Mouse (Mus musculus): ENCODE data around the gene 4921501E09Rik. TPM values are rescaled to one million over a fixed set of nuclear protein-coding genes. Genes with fewer than 3 reads are reported as not detected.
A peak's percentile ranks its signal among the peaks of the same experiment; 100 is the strongest.
"Not testable (repeated sequence)": the region's sequence is repeated elsewhere in the genome, so short reads cannot be mapped to it uniquely, and the experiment has no call there.

The 4921501E09Rik gene
- not detected in 2 replicates for polyA plus RNA-seq (2015; fragmentation: Nextera tagmentation; extraction: Ambion mirVana)

DNA sequence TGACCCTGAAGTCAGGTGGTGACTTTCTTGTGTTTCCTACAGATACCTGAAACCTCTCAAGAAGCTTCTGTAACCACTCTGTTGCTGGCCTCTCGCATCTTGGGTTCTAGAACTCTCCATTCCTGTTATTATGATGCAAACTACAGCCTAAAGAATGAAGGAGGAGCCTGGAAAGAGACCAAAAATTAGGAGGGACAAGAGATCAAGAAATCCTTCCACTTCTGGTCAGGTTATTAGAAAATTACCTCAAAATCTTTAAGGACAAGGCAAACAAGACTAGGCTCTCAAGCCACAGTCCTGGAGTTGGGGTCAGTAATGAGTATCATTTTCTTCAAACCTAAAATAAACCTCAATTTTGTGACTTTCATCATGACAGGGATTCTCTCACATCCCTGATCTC, at the start of gene 4921501E09Rik:
Gene 4921501E09Rik, minus strand, starts transcription at position 101 of the 400 bp plus-strand sequence.
- H3K4me3 ChIP-seq: no peak within 1 kb of the TSS
- 45% methylated on average over 1 of the region's 1 CpGs for WGBS
- no peak within 1 kb of the TSS for H3K27ac ChIP-seq (replicated peaks)
- no peaks in the 10 kb centered on the region for H3K27me3 ChIP-seq
- H3K4me2 ChIP-seq (replicated peaks): no peak within 1 kb of the TSS
- H3K9me3 ChIP-seq: no peaks in the 10 kb centered on the region
- H3K4me1 ChIP-seq: no peaks in the 10 kb centered on the region
- ATAC-seq (replicated peaks): no peak
- no peak within 1 kb of the TSS for H3K9ac ChIP-seq (replicated peaks)
- no peaks in the 10 kb centered on the region for H3K36me3 ChIP-seq

DNA sequence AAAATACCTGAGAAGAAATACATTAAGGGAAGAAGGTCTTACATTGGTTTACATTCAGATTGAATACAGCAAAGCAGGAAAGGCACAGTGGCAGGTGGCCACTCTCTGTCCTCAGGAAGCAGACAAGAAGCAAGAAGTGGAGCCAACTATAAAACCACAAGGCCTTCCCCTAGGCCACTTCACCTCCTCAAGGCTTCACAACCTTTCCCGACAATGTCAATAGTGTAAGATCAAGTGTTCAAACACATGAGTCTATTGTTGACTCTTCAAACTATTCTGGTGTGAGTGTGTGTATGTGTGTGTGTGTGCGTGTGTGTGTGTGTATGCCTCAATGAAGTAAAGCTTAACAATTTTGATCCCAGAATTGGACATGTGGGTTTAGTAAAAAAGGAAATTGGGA, 29.5 kb upstream of the 4921501E09Rik start:
- Histone ChIP-seq H3K4me1 (peaks cover 16% of the 10 kb centered on the region), H3K4me3 (no peak overlapping the region), H3K36me3 (peaks cover under 1% of the 10 kb centered on the region; the same call in 1 of the 2 replicates), H3K27me3 (no peaks in the 10 kb centered on the region), H3K9ac (replicated peaks) (no peak overlapping the region), H3K4me2 (replicated peaks) (no peak overlapping the region), H3K27ac (replicated peaks) (no peak overlapping the region), H3K9me3 (no peaks in the 10 kb centered on the region)
- WGBS: 98% methylated on average over 2 of the region's 2 CpGs
- no peak for ATAC-seq (replicated peaks)

DNA sequence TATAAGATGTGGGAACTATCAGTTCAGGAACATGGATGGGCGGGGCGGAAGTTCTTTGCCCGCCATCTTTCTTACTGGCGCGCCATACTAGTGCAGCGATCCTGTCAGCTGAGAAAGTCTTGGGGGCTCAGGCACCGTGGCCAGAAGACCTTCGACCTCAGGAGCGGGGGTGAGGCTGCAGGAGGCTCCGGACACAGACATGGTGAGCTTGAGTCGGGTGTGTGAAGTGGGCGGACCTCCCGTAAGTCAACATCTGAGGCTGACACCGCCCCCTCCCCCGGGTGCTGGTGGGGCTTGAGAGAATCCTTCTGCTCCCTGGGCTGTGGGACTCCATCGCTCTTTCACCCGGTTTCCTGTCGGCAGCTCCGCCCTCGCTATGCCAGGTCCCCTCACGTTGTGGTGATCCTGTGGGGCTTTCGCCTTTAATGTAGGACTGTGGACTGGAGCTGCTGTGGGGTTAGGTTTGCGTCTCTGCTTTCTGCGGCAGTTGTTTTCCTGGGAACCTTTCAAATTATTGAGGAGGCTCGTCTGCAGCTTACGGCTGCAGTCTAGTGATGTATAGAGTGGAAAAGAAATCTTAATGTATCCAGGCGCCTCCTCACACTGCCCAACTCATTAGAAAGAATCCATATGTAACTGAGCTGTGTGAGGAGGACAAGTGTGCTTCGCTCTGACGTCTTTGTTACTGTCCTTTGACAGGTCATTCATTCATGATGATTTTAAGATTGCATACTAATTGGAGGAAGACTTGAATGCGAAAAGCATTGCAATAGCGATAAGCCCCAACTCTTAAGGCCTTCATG, 24.7 kb upstream of the 4921501E09Rik start:
- peak overlapping the region; percentile 60 for H3K4me2 ChIP-seq (replicated peaks)
- peak overlapping the region; percentile 83 for H3K9ac ChIP-seq (replicated peaks)
- H3K36me3 ChIP-seq: no peaks in the 10 kb centered on the region
- peak overlapping the region; percentile 94 for H3K27ac ChIP-seq (replicated peaks)
- peak overlapping the region; percentile 76 for H3K4me3 ChIP-seq
- no peaks in the 10 kb centered on the region for H3K27me3 ChIP-seq
- H3K9me3 ChIP-seq: no peaks in the 10 kb centered on the region
- H3K4me1 ChIP-seq: peaks cover 21% of the 10 kb centered on the region
- peak; percentile 64 for ATAC-seq (replicated peaks)
- WGBS: 2% methylated on average over 31 of the region's 31 CpGs

DNA sequence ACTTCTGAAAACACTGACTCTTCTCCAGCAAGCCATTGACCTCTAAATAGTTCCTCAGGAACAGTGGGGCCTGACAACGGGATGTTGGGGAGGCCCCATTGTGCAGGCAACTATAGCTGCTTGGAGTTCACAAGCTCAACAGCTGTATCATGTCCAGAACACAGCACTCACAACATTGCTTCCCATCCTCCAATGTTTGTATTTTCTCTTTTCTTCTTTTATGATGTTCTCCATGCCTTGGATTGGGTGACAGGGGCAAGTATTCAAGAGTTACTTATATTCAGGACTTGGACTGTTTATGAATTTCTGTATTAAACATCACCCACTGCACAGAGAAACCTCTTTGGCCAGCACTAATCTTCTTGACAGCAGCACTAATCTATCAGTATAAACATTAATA, 23.8 kb upstream of the 4921501E09Rik start:
- H3K4me3 ChIP-seq: no peak overlapping the region

DNA sequence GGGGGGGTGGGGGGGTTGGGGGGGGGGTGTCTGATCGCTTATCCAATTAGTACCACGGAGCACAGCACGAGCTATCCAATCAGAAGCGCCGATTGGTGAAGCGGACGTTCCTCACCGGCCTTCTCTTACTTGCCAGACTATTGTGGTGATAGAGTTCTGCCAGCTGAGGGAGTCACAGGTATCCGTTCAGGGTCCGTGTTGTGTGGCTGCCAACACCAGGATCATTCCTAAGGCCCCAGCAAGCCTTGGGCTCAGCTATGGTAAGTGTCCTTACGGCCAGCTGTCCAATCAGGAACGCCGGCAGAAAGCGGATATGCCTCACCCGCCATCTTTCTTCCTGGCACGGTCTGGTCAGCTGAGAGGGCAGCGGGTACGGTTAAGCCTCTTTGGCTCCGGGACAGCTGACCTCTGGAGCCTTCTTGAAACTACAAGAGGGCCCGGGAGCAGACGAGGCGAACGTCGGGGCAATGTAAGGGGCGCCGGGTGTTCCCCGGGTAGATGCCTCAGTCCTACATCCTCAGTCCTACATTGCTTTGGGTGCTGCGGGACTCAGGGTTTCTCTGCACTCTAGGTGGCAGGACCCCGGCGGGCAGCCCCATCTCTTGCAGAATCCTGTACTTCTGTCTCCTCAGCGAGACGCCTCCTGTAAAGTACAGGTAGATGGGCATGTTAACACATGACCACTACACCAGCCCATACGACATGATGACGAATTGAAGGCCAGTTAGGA, 21.5 kb upstream of the 4921501E09Rik start, which contains the start of gene Zfp563:
Gene Zfp563, plus strand, starts transcription at position 91 of the 730 bp plus-strand sequence.
- Histone ChIP-seq H3K4me2 (replicated peaks) (peak within 1 kb of the TSS; percentile 64), H3K36me3 (no peaks in the 10 kb centered on the region), H3K9me3 (no peaks in the 10 kb centered on the region), H3K9ac (replicated peaks) (peak within 1 kb of the TSS; percentile 83), H3K27ac (replicated peaks) (peak within 1 kb of the TSS; percentile 91), H3K4me3 (peak within 1 kb of the TSS; percentile 73), H3K27me3 (no peaks in the 10 kb centered on the region), H3K4me1 (peaks cover 21% of the 10 kb centered on the region)
- ATAC-seq (replicated peaks): peak; percentile 91
- WGBS: 4% methylated on average over 34 of the region's 34 CpGs

More for the DNA sequence above, 23.8 kb upstream of the 4921501E09Rik start:
- Histone ChIP-seq H3K36me3 (no peaks in the 10 kb centered on the region), H3K9me3 (no peaks in the 10 kb centered on the region), H3K27me3 (no peaks in the 10 kb centered on the region), H3K4me2 (replicated peaks) (no peak overlapping the region), H3K27ac (replicated peaks) (no peak overlapping the region), H3K9ac (replicated peaks) (no peak overlapping the region), H3K4me1 (peaks cover 21% of the 10 kb centered on the region)
- 100% methylated on average over 1 of the region's 1 CpGs for WGBS
- ATAC-seq (replicated peaks): no peak

DNA sequence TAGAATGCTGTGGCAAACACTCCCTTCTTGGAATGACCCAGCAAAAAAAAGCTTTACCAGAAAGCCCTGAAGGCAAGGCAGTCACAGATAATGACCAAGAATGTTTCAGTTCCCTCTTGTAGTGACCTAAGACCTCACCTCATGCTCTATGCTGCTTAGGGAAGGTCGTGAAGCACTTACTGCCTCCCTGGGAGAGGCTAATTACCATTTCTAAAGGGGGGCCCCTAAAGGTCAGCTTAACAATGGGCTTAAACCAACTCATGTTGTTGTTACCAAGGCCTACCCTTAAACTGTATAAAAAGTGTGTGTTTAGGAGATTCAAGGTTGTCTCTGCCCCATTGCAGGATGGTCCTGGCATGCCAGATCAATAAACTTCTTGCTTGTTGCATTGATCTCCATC, 4.9 kb downstream of the 4921501E09Rik start:
- Histone ChIP-seq H3K9me3 (no peaks in the 10 kb centered on the region), H3K4me1 (no peaks in the 10 kb centered on the region), H3K27me3 (no peaks in the 10 kb centered on the region), H3K4me3 (no peak overlapping the region), H3K36me3 (no peaks in the 10 kb centered on the region), H3K9ac (replicated peaks) (no peak overlapping the region), H3K4me2 (replicated peaks) (no peak overlapping the region), H3K27ac (replicated peaks) (no peak overlapping the region)
- no peak for ATAC-seq (replicated peaks)
- WGBS: 0% methylated on average over 1 of the region's 1 CpGs

DNA sequence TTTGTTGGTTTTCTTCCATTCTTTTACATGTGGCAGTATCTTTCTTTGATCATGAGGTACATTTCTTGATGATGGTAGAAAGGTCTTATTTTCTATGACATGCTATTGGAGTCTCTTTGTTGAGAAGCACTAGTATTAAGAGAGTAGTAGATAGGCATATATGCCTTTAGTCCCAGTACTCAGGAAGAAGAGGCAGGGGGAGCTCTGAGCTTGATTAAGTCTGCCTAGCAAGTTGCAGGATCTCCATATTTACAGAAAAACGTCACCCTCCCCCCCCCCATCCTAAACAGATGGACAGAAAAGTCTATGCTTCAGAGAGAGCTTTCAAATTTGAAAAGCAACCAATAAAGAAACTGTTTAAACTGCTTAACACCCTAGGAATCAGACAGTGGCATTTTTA, 9.1 kb downstream of the 4921501E09Rik start:
- Histone ChIP-seq H3K9me3 (no peaks in the 10 kb centered on the region), H3K27me3 (no peaks in the 10 kb centered on the region), H3K4me3 (no peak overlapping the region), H3K27ac (replicated peaks) (no peak overlapping the region), H3K9ac (replicated peaks) (no peak overlapping the region), H3K4me1 (no peaks in the 10 kb centered on the region), H3K36me3 (no peaks in the 10 kb centered on the region), H3K4me2 (replicated peaks) (no peak overlapping the region)
- 12% methylated on average over 1 of the region's 1 CpGs for WGBS
- no peak for ATAC-seq (replicated peaks)

DNA sequence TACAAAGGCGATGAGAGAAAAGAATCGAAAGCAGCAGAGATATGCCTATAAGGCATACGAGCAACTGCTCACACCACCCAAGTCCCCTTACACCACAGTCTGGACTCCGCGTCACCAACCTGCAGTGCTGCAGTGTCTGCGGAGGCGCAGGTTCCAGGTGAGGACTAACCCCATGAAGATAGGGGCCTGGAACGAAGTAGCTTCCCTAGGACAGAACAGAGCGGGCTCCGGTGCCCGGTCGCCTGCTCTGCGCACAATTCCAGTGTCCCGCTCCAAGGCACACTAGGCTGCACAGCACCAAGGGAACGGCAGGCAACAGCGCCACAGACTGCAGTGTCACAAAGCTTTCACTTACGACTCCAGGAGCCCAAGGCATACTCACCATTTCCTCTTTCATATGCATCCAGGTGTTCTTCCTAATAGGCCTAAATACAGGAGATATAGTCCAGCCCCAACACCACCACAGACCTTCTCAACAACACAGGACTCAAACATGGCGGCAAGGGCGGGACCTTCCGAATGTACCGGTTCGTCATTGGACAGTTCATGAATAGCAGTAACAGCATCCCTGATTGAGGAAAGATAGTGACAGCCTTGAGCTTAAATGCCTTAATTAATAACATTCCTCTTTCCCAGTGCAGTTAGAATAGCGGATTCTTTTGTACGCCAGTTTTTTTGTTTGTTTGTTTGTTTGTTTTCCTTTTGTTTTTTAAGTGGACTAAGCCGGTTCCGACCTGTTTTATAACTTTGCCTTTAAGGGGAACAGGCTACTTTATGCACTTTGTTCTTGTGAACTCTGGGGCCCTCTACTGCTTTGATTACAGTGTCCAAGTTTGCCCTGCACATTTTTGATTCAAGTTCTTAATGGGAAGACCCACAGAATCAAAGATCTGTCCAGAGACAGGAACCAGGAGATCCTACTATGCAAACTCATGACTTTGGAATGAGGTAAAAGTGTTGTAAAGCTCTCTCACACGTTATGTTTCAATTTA, 34.7 kb downstream of the 4921501E09Rik start, which contains the start of gene Zfp763:
Gene Zfp763, minus strand, starts transcription at position 503 of the 992 bp plus-strand sequence.
- peak; percentile 100 for ATAC-seq (replicated peaks)
- peaks cover 6% of the 10 kb centered on the region for H3K4me1 ChIP-seq
- peak within 1 kb of the TSS; percentile 94 for H3K27ac ChIP-seq (replicated peaks)
- peak within 1 kb of the TSS; percentile 55 for H3K4me2 ChIP-seq (replicated peaks)
- H3K9me3 ChIP-seq: no peaks in the 10 kb centered on the region
- 2% methylated on average over 27 of the region's 27 CpGs for WGBS
- H3K9ac ChIP-seq (replicated peaks): peak within 1 kb of the TSS; percentile 96
- H3K27me3 ChIP-seq: no peaks in the 10 kb centered on the region
- no peaks in the 10 kb centered on the region for H3K36me3 ChIP-seq
- peak within 1 kb of the TSS; percentile 96 for H3K4me3 ChIP-seq

DNA sequence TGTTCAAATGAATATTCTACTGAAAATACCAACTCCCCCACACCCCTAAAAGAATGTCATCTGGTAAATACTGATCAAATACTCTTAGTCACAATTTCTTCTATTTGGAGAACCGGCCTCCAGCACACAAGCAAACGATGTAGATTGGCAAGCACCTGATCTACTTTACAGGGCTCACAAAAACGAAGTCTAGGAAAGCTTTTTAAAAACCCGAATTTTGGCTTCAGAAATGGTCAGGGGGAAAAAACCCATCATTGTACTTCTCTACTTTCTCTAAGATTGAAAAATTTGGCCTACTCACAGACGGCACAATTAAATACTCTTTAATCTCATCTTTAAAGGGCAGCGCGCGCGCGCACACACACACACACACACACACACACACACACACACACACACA, 35.5 kb downstream of the 4921501E09Rik start:
- WGBS: 6% methylated on average over 7 of the region's 10 CpGs
- Histone ChIP-seq H3K4me3 (peak overlapping the region; percentile 96), H3K36me3 (no peaks in the 10 kb centered on the region), H3K27me3 (no peaks in the 10 kb centered on the region), H3K4me1 (peaks cover 6% of the 10 kb centered on the region), H3K9ac (replicated peaks) (peak overlapping the region; percentile 96), H3K4me2 (replicated peaks) (peak overlapping the region; percentile 55), H3K9me3 (0 out of 2 replicates have a peak, but pooled peaks cover 3% of the 10 kb centered on the region), H3K27ac (replicated peaks) (0 out of 2 replicates have a peak overlapping the region, but pooled peaks have one; percentile 94)
- no peak for ATAC-seq (replicated peaks)

DNA sequence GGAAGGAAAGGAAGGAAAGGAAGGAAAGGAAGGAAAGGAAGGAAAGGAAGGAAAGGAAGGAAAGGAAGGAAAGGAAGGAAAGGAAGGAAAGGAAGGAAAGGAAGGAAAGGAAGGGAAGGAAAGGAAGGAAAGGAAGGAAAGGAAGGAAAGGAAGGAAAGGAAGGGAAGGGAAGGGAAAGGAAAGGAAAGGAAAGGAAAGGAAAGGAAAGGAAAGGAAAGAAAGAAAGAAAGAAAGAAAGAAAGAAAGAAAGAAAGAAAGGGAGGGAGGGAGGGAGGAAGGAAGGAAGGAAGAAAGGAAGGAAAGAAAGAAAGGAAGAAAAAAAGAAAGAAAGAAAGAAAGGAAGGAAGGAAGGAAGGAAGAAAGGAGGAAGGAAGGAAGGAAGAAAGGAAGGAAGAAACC, 47.4 kb downstream of the 4921501E09Rik start:
- H3K9ac ChIP-seq (replicated peaks): not testable (repeated sequence)
- Histone ChIP-seq H3K9me3 (peaks cover 73% of the 10 kb centered on the region), H3K36me3 (peaks cover 85% of the 10 kb centered on the region)

More for the DNA sequence above, 47.4 kb downstream of the 4921501E09Rik start:
- H3K27ac ChIP-seq (replicated peaks); H3K4me3 ChIP-seq; H3K4me1 ChIP-seq; H3K27me3 ChIP-seq; ATAC-seq (replicated peaks); H3K4me2 ChIP-seq (replicated peaks): not testable (repeated sequence)
